Mouse (Mus musculus) layer of hippocampus, adult 9-10 months (tissue): ENCODE results near the gene Trim17.

ENCODE experiments used
- DNase-seq: peaks from one replicate; pipeline ENCODE4 v3.0.0; 2022; ENCODE audit warnings: low spot score

The Trim17 gene

GRCm38 (mm10) chr11:58993091-58993670 lies 38.7 kb downstream of the Trim17 start:
- no peak for DNase-seq

DNA sequence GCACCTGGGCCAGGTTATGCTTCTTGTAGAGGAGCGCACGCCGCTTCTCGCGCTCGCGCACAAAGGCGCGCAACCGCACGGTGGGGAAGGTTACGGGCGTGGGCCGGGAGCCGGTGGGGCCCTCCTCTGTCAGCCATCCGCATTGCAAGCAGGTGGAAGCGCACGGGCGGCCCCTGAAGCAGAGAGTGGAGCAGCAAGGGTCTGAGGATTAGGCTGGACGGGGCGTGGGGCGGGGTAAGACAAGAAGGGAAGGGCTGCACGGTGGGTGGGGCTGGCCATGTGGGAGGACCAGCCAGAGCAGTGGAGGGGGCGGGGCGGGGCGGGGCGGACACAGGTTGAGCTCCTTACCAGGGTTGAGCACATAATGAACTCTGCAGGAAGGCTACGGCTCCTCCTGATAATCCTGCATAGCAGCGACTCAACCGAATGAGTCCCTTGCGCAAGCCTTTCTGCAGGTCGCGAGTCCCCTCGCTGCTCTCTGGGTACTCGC lies 39.9 kb downstream of the Trim17 start:
- DNase-seq, result no peak

- no peak for DNase-seq
Measured at GRCm38 (mm10) chr11:58995061-58995806, 40.7 kb downstream of the Trim17 start.

DNA sequence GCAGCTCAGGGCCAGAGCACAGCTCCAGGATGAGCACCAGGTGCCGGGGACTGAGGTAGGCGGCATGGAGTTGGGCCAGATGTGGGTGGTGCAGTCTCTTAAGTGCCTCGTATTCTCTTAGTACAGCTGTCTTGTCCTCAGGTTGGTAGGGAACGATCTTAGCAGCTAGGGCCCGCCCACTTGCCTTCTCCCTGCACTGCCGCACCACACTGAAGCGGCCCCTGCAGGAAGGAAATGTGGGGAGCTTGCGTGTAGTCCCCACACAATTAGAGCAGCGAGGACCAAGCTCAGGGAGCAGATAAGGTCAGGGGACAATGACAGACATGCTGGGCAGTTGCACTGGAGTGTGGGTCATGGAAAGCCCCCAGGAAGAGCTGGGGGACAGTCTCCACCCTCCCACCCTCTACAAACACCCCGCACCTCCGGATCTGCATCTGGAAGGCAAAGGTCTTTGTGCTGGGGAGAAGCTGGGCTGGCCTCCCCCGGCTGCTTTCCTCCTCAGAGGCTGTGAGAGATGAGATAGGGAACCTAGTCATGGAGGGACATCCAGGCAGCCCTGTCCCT lies 41.4 kb downstream of the Trim17 start:
- DNase-seq, result no peak

DNA sequence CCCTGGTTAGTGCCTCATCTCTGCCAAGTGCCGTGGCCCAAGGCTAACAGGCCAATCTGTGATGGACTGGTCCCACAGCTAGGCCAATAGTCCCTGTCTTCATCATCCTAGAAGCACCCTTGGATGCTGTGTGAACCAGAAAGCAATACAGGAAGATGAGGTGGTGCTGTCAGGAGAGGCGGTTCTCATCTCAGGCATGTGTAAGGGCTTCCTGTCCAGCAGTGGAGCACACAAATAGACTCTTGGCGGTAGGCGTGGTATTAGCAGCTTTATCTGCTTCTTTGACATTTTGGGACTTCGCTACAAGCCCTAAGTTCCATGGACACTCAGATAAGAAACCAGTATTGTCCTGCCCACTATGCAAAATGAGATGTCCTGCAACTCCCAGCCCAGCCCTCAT lies 43.1 kb downstream of the Trim17 start:
- no peak for DNase-seq

GRCm38 (mm10) chr11:58999158-58999557 lies 44.7 kb downstream of the Trim17 start:
- no peak for DNase-seq

GRCm38 (mm10) chr11:58999830-59000229 lies 45.3 kb downstream of the Trim17 start:
- DNase-seq, result no peak

DNA sequence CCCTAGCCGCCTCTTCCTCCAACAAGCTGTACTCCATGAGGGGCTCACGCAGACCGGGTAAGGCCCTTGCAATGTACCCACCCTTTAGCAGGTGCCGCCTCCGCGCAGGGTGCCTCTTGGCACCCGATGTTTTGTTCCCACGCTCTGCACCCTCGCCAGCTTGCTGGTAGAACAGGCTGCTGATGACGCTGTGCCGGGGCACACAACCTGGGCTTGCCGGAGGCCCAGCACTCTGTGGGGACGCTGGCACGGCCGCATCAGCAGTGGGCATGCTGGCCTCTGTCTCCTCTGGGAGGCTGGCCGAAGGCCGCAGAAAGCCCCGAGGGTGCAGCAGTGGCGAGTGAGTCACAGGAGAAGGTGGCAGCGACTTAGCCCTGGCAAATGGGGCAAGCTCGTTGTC lies 46.1 kb downstream of the Trim17 start:
- DNase-seq, result peak; percentile 59

GRCm38 (mm10) chr11:59002327-59003079 lies 48.0 kb downstream of the Trim17 start:
- no peak for DNase-seq

DNA sequence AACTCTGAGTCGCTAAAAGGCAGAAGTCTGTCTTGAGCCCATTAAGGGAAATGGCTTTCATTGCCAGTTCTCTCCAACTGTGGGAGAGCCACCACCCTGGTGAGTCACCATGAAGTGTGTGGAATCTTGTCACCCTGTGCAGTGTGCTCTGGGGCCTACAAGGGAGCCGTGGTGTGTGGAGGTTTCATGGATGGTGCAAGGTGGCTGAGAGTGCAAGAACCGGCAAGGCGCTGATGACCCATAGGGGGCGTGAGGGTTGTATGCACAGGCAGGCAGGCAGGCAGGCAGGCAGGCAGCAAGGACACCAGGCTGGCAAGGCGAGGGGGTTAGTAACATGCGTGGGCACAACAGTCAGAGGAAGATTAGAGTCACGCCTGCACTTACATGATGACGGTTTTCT lies 60.6 kb downstream of the Trim17 start:
- no peak for DNase-seq
